Mouse (Mus musculus): ENCODE data around the gene Tspo2.

DNA sequence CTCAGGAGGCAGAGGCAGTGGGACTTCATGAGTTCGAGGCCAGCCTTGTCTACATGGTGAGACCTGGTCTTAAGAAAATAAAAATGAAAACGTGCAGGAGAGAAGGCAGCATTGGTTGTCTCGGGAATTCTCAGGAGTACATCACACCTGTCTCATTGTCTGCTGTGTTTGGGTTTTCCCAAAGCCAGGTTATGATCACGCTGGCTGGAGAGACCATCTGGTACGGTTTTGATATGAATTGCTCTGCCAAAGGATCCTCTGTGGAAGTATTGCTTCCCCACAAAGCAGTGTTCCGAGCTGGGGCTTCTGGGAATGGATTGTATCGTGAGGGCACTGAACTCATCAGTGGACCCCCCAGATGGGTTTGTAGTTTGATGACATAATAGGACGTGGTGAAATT is 24.1 kb upstream of the Tspo2 start:
- TF ChIP-seq CTCF (IDR thresholded peaks at IDR 0.05; ENCODE audit: low read depth) (no peak), EP300 (optimal IDR thresholded peaks at IDR 0.05) (no peak)
